Mouse (Mus musculus): ENCODE measurements at regions not wholly inside any gene's neighbourhood (a gene's known extent, or its start where the extent isn't known, plus 50 kb on each side); places are given as distances from the start of the nearest gene placed in this dataset.
A peak's percentile ranks its signal among the peaks of the same experiment; 100 is the strongest.

- no peak for DNase-seq (ENCODE audit: extremely low spot score in 1 of 2, low spot score in 1 of 2)
Observed at GRCm38 (mm10) chr3:103463760-103464159, 111.3 kb upstream of the Syt6 start.

GRCm38 (mm10) chr3:103464181-103464580 lies 110.8 kb upstream of the Syt6 start:
- no peak for DNase-seq (ENCODE audit: extremely low spot score in 1 of 2, low spot score in 1 of 2)

- DNase-seq (ENCODE audit: extremely low spot score in 1 of 2, low spot score in 1 of 2): no peak
Observed at GRCm38 (mm10) chr3:103464729-103465128, 110.3 kb upstream of the Syt6 start.

- DNase-seq (ENCODE audit: extremely low spot score in 1 of 2, low spot score in 1 of 2): no peak
Observed at GRCm38 (mm10) chr3:103465132-103465690, 109.8 kb upstream of the Syt6 start.

- no peak for DNase-seq (ENCODE audit: extremely low spot score in 1 of 2, low spot score in 1 of 2)
Observed at GRCm38 (mm10) chr3:103465948-103466347, 109.1 kb upstream of the Syt6 start.

- DNase-seq (ENCODE audit: extremely low spot score in 1 of 2, low spot score in 1 of 2): no peak
Observed at GRCm38 (mm10) chr3:103470586-103471400, 104.2 kb upstream of the Syt6 start.

- no peak for DNase-seq (ENCODE audit: extremely low spot score in 1 of 2, low spot score in 1 of 2)
Observed at GRCm38 (mm10) chr3:103472598-103472997, 102.4 kb upstream of the Syt6 start.

GRCm38 (mm10) chr3:103473336-103473735 lies 101.7 kb upstream of the Syt6 start:
- DNase-seq (ENCODE audit: extremely low spot score in 1 of 2, low spot score in 1 of 2): no peak

- no peak for DNase-seq (ENCODE audit: extremely low spot score in 1 of 2, low spot score in 1 of 2)
Observed at GRCm38 (mm10) chr3:103479845-103480543, 95.0 kb upstream of the Syt6 start.

GRCm38 (mm10) chr3:103480676-103481075 lies 94.4 kb upstream of the Syt6 start:
- DNase-seq (ENCODE audit: extremely low spot score in 1 of 2, low spot score in 1 of 2): no peak

GRCm38 (mm10) chr3:103483316-103483715 lies 91.7 kb upstream of the Syt6 start:
- peak in 1 of 2 experiments; percentile 23 for DNase-seq (ENCODE audit: extremely low spot score in 1 of 2, low spot score in 1 of 2)

- DNase-seq (ENCODE audit: extremely low spot score in 1 of 2, low spot score in 1 of 2): no peak
Observed at GRCm38 (mm10) chr3:103483762-103484161, 91.3 kb upstream of the Syt6 start.

- DNase-seq (ENCODE audit: extremely low spot score in 1 of 2, low spot score in 1 of 2): no peak
Observed at GRCm38 (mm10) chr3:103489786-103490185, 85.2 kb upstream of the Syt6 start.

GRCm38 (mm10) chr3:103490966-103491365 lies 84.1 kb upstream of the Syt6 start:
- DNase-seq (ENCODE audit: extremely low spot score in 1 of 2, low spot score in 1 of 2): no peak

GRCm38 (mm10) chr3:103492211-103492610 lies 82.8 kb upstream of the Syt6 start:
- DNase-seq (ENCODE audit: extremely low spot score in 1 of 2, low spot score in 1 of 2): no peak

GRCm38 (mm10) chr3:103493623-103494022 lies 81.4 kb upstream of the Syt6 start:
- no peak for DNase-seq (ENCODE audit: extremely low spot score in 1 of 2, low spot score in 1 of 2)

GRCm38 (mm10) chr3:103494043-103494442 lies 81.0 kb upstream of the Syt6 start:
- no peak for DNase-seq (ENCODE audit: extremely low spot score in 1 of 2, low spot score in 1 of 2)

GRCm38 (mm10) chr3:103496083-103496482 lies 78.9 kb upstream of the Syt6 start:
- peak in 1 of 2 experiments; percentile 17 for DNase-seq (ENCODE audit: extremely low spot score in 1 of 2, low spot score in 1 of 2)

GRCm38 (mm10) chr3:103496683-103497082 lies 78.3 kb upstream of the Syt6 start:
- DNase-seq (ENCODE audit: extremely low spot score in 1 of 2, low spot score in 1 of 2): peak in 1 of 2 experiments; percentile 34

- DNase-seq (ENCODE audit: extremely low spot score in 1 of 2, low spot score in 1 of 2): no peak
Observed at GRCm38 (mm10) chr3:103497696-103498095, 77.3 kb upstream of the Syt6 start.

- no peak for DNase-seq (ENCODE audit: extremely low spot score in 1 of 2, low spot score in 1 of 2)
Observed at GRCm38 (mm10) chr3:103498458-103498857, 76.6 kb upstream of the Syt6 start.

- DNase-seq (ENCODE audit: extremely low spot score in 1 of 2, low spot score in 1 of 2): no peak
Observed at GRCm38 (mm10) chr3:103499801-103500200, 75.2 kb upstream of the Syt6 start.

Data from frontal cortex, adult 2 months (tissue).